Mouse (Mus musculus) CH12.LX (cell line): ENCODE measurements around the gene Mgat5.

Experiments used
- CTCF ChIP-seq, 2 experiments: IDR thresholded peaks in 1 of 2; conservative IDR thresholded peaks in 1 of 2; 2 replicates each; pipeline ENCODE4 v1.5.1; 2011 to 2012; ENCODE audit warnings: low read depth in 2 of 2, low read length in 2 of 2, improper control_type of control experiment in 1 of 2, inconsistent platforms in 1 of 2, mild to moderate bottlenecking in 1 of 2, moderate library complexity in 1 of 2
- ZKSCAN1 ChIP-seq: IDR thresholded peaks from 2 replicates; pipeline ENCODE4 v1.6.1; 2012; ENCODE audit warnings: low read depth, inconsistent platforms, low read length, improper control_type of control experiment, borderline replicate concordance

DNA sequence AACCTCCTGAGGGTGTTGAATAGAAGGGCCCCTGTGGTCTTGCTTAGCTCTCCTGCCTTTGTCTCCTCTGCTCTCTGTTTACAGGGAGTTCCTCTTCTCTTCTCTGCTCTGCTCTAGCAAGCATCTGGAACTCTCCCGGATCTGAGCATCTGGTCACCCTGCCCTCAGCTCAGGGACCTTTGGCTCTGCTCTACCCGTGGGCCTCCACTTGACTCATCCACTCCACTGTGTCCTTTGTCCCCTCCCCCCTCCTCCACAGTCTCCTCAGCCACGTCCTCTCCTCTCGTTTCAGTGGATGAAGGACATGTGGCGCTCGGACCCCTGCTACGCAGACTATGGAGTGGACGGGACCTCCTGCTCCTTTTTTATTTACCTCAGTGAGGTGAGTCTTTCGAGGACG is 161.3 kb downstream of the Mgat5 start:
- TF ChIP-seq CTCF (conservative IDR thresholded peaks at IDR 0.05 in 1 of 2, IDR thresholded peaks at IDR 0.05 in 1 of 2; ENCODE audit: low read depth in 2 of 2, low read length in 2 of 2) = no peak
- no peak for TF ChIP-seq ZKSCAN1
